20 mouse cellular contexts compared by ENCODE assay signal in genomic region chr1:134290300-134290699, GRCm38 (mm10). TPM values are rescaled to one million over a fixed set of nuclear protein-coding genes. Genes with fewer than 3 reads are reported as not detected.
A peak's percentile ranks its signal among the peaks of the same experiment; 100 is the strongest.
DNase-seq lines count a peak whose midpoint lies in the region; ATAC-seq and TF ChIP-seq lines count a peak whose summit lies in the region.
"Had no signal": no experiment of that assay in that cellular context is flagged by ENCODE, and none has a peak within 500 bp of the region (broad histone marks: within the 10 kb centered on the region; RNA-seq: fewer than 3 reads in every experiment).

No protein-coding gene starts in this region.

- peak overlapping the region; percentile 25; the same call in 1 of the 2 replicates for H3K27ac ChIP-seq in heart, embryonic 10.5 days
- no peak overlapping the region for H3K27ac ChIP-seq in heart, adult 2 months
- no peak overlapping the region for H3K27ac ChIP-seq in midbrain, embryonic 13.5 days
- H3K27ac ChIP-seq in midbrain, embryonic 16.5 days (ENCODE audit: low read length), result no peak overlapping the region
- H3K27ac ChIP-seq: kidney, embryonic 15.5 days; left cerebral cortex, adult 2 months; liver, embryonic 14.5 days had no signal

- H3K36me3 ChIP-seq in heart, embryonic 10.5 days, result no peaks in the 10 kb centered on the region
- H3K36me3 ChIP-seq in heart, adult 2 months (ENCODE audit: control insufficient read depth, insufficient read depth, low read length), result no peaks in the 10 kb centered on the region
- H3K36me3 ChIP-seq in midbrain, embryonic 13.5 days, result no peaks in the 10 kb centered on the region
- H3K36me3 ChIP-seq in midbrain, embryonic 16.5 days (ENCODE audit: control insufficient read depth, insufficient read depth, low read length), result no peaks in the 10 kb centered on the region
- H3K36me3 ChIP-seq: kidney, embryonic 15.5 days had no signal

- TF ChIP-seq POLR2A in heart, adult 2 months (IDR thresholded peaks at IDR 0.05; ENCODE audit: insufficient read depth, low read depth, low read length), result no peak

- ATAC-seq in midbrain, embryonic 13.5 days, result peak; percentile 45; the same call in 1 of the 2 replicates
- no peak for ATAC-seq in midbrain, embryonic 16.5 days
- 0 out of 2 replicates have a peak, but pooled peaks have one; percentile 20 for ATAC-seq in granulocyte monocyte progenitor cell, adult 5-6 weeks (replicated peaks; ENCODE audit: poor library complexity, severe bottlenecking)
- ATAC-seq: forebrain, postnatal 0 days; inflammation-experienced regulatory T-cells, adult 6 months had no signal

- 0 out of 2 replicates have a peak, but pooled peaks cover 8% of the 10 kb centered on the region for H3K27me3 ChIP-seq in heart, embryonic 10.5 days (ENCODE audit: insufficient read depth, poor library complexity, severe bottlenecking)
- H3K27me3 ChIP-seq in heart, adult 2 months (ENCODE audit: control insufficient read depth, insufficient read depth, low read length), result no peaks in the 10 kb centered on the region
- H3K27me3 ChIP-seq in midbrain, embryonic 13.5 days, result no peaks in the 10 kb centered on the region
- H3K27me3 ChIP-seq in midbrain, embryonic 16.5 days (ENCODE audit: control insufficient read depth, insufficient read depth, low read depth, low read length), result no peaks in the 10 kb centered on the region; the same call in 1 of the 2 replicates
- H3K27me3 ChIP-seq: kidney, embryonic 15.5 days had no signal

- no peaks in the 10 kb centered on the region for H3K9me3 ChIP-seq in heart, embryonic 10.5 days
- no peaks in the 10 kb centered on the region for H3K9me3 ChIP-seq in midbrain, embryonic 13.5 days
- H3K9me3 ChIP-seq in midbrain, embryonic 16.5 days (replicated peaks; ENCODE audit: control insufficient read depth, low read length, poor library complexity, severe bottlenecking), result no peaks in the 10 kb centered on the region
- H3K9me3 ChIP-seq: kidney, embryonic 15.5 days had no signal

- no peak overlapping the region for H3K4me2 ChIP-seq in midbrain, embryonic 13.5 days (replicated peaks)
- H3K4me2 ChIP-seq in midbrain, embryonic 16.5 days (ENCODE audit: low read length), result no peak overlapping the region
- H3K4me2 ChIP-seq: kidney, embryonic 15.5 days had no signal

- H3K9ac ChIP-seq in heart, adult 2 months (ENCODE audit: low read depth, low read length), result no peak overlapping the region
- no peak overlapping the region for H3K9ac ChIP-seq in midbrain, embryonic 13.5 days (replicated peaks)
- H3K9ac ChIP-seq in midbrain, embryonic 16.5 days (ENCODE audit: low read depth, low read length), result no peak overlapping the region
- H3K9ac ChIP-seq: forebrain, postnatal 0 days; kidney, embryonic 15.5 days; liver, embryonic 14.5 days had no signal

- no peaks in the 10 kb centered on the region for H3K79me2 ChIP-seq in heart, adult 2 months (replicated peaks; ENCODE audit: control insufficient read depth, insufficient read depth, low read length)

- no peak for TF ChIP-seq CTCF in heart, adult 2 months (IDR thresholded peaks at IDR 0.05)

- DNase-seq in heart, embryonic 10.5 days (ENCODE audit: low spot score), result no peak
- DNase-seq in heart, adult 2 months, result no peak
- DNase-seq in adrenal gland, postnatal 25 days, result no peak
- DNase-seq in left cerebral cortex, adult 18-20 months (ENCODE audit: low spot score in 2 of 2), result no peak
- no peak for DNase-seq in layer of hippocampus, postnatal 25 days (ENCODE audit: extremely low spot score in 1 of 2, low spot score in 1 of 2)
- DNase-seq: forebrain, postnatal 0 days; thymus, postnatal 36 days had no signal

- peaks cover 34% of the 10 kb centered on the region for H3K4me1 ChIP-seq in heart, embryonic 10.5 days
- H3K4me1 ChIP-seq in heart, adult 2 months (ENCODE audit: control insufficient read depth, insufficient read depth, low read length), result peaks cover 2% of the 10 kb centered on the region; the same call in 1 of the 2 replicates
- H3K4me1 ChIP-seq in midbrain, embryonic 13.5 days (replicated peaks), result peaks cover 12% of the 10 kb centered on the region
- H3K4me1 ChIP-seq in midbrain, embryonic 16.5 days (ENCODE audit: control insufficient read depth, insufficient read depth, low read length), result peaks cover 3% of the 10 kb centered on the region; the same call in 1 of the 2 replicates

- intact Hi-C loops in heart, adult 2 months (cut with DNase I), result no loop called here

- H3K4me3 ChIP-seq in heart, embryonic 10.5 days, result no peak overlapping the region
- no peak overlapping the region for H3K4me3 ChIP-seq in heart, adult 2 months
- H3K4me3 ChIP-seq in midbrain, embryonic 13.5 days (replicated peaks), result no peak overlapping the region
- H3K4me3 ChIP-seq in midbrain, embryonic 16.5 days (ENCODE audit: low read depth, low read length), result no peak overlapping the region
- H3K4me3 ChIP-seq: erythroblast, embryonic 14.5 days; kidney, embryonic 15.5 days; left cerebral cortex, adult 2 months had no signal

- 90% methylated on average over 13 of the region's 13 CpGs for WGBS in heart, embryonic 10.5 days
- WGBS in heart, adult 2 months, result 94% methylated on average over 13 of the region's 13 CpGs
- WGBS in midbrain, embryonic 13.5 days, result 89% methylated on average over 13 of the region's 13 CpGs
- WGBS in midbrain, embryonic 16.5 days, result 95% methylated on average over 13 of the region's 13 CpGs

- no peak for TF ChIP-seq EP300 in heart, adult 2 months (IDR thresholded peaks at IDR 0.05; ENCODE audit: insufficient read depth, low read depth, low read length)

RNA-seq across cellular contexts. Expression of gene Myog, which starts 0.5 kb away (rescaled TPM):
- polyA plus RNA-seq in heart, embryonic 10.5 days (2016; fragmentation: Nextera tagmentation; extraction: Ambion mirVana), result 0.86 and 2.3 TPM in 2 replicates
- total RNA-seq in heart, adult 2 months (2021), result not detected
- polyA plus RNA-seq in heart, adult 2 months (2012; rRNA removed), result not detected in 2 replicates
- polyA plus RNA-seq in midbrain, embryonic 13.5 days (2015; fragmentation: Nextera tagmentation; extraction: Ambion mirVana), result not detected in 2 replicates
- 0.13 and 0.14 TPM in 2 replicates for polyA plus RNA-seq in midbrain, embryonic 16.5 days (2015; fragmentation: Nextera tagmentation; extraction: Ambion mirVana)
- total RNA-seq in granulocyte monocyte progenitor cell, adult 5-6 weeks (2014; fragmentation: Nextera tagmentation), result not detected in 2 replicates
- not detected in 2 replicates for total RNA-seq in granulocyte monocyte progenitor cell, adult 5-6 weeks (2017)
- total RNA-seq in adrenal gland, postnatal 25 days (2021), result not detected in 2 replicates
- not detected for total RNA-seq in left cerebral cortex, adult 18-20 months (2021)
- not detected for total RNA-seq in layer of hippocampus, postnatal 25 days (2021)
- total RNA-seq: adrenal gland, adult 18-20 months; common myeloid progenitor, adult 5-6 weeks; heart, postnatal 10 days; layer of hippocampus, adult 18-20 months; left cerebral cortex, adult 2 months had no signal
- polyA plus RNA-seq: erythroblast, embryonic 14.5 days; gonadal fat pad, adult 2 months; inflammation-experienced regulatory T-cells, adult 6 months had no signal

RNA-seq across cellular contexts. Expression of gene Ppfia4, which starts 42.4 kb away (rescaled TPM):
- polyA plus RNA-seq in heart, embryonic 10.5 days (2016; fragmentation: Nextera tagmentation; extraction: Ambion mirVana), result 8.5 and 16.0 TPM in 2 replicates
- total RNA-seq in heart, adult 2 months (2021), result under 1 TPM; 0.80 to 0.94 TPM
- 4.4 and 4.9 TPM in 2 replicates for polyA plus RNA-seq in heart, adult 2 months (2012; rRNA removed)
- 6.5 and 7.0 TPM in 2 replicates for polyA plus RNA-seq in midbrain, embryonic 13.5 days (2015; fragmentation: Nextera tagmentation; extraction: Ambion mirVana)
- polyA plus RNA-seq in midbrain, embryonic 16.5 days (2015; fragmentation: Nextera tagmentation; extraction: Ambion mirVana), result 20.2 and 25.6 TPM in 2 replicates
- 6.4 and 12.5 TPM in 2 replicates for total RNA-seq in granulocyte monocyte progenitor cell, adult 5-6 weeks (2014; fragmentation: Nextera tagmentation)
- 4.1 and 4.6 TPM in 2 replicates for total RNA-seq in granulocyte monocyte progenitor cell, adult 5-6 weeks (2017)
- 0.67 and 2.0 TPM in 2 replicates for total RNA-seq in adrenal gland, postnatal 25 days (2021)
- total RNA-seq in left cerebral cortex, adult 18-20 months (2021), result 10 to 100 TPM; 44.2 to 45.4 TPM
- total RNA-seq in layer of hippocampus, postnatal 25 days (2021), result 10 to 100 TPM; 69.3 to 78.8 TPM

RNA-seq across cellular contexts. Expression of gene Adora1, which starts 55.1 kb away (rescaled TPM):
- 8.0 and 8.1 TPM in 2 replicates for polyA plus RNA-seq in heart, embryonic 10.5 days (2016; fragmentation: Nextera tagmentation; extraction: Ambion mirVana)
- total RNA-seq in heart, adult 2 months (2021), result 10 to 100 TPM in 1 of 2 experiments, 1 to 10 TPM in 1; 9.6 to 15.0 TPM
- polyA plus RNA-seq in heart, adult 2 months (2012; rRNA removed), result 18.6 and 19.4 TPM in 2 replicates
- polyA plus RNA-seq in midbrain, embryonic 13.5 days (2015; fragmentation: Nextera tagmentation; extraction: Ambion mirVana), result 4.6 TPM in 2 replicates
- polyA plus RNA-seq in midbrain, embryonic 16.5 days (2015; fragmentation: Nextera tagmentation; extraction: Ambion mirVana), result 18.0 and 26.6 TPM in 2 replicates
- total RNA-seq in granulocyte monocyte progenitor cell, adult 5-6 weeks (2014; fragmentation: Nextera tagmentation), result not detected in 2 replicates
- total RNA-seq in granulocyte monocyte progenitor cell, adult 5-6 weeks (2017), result not detected in 2 replicates
- total RNA-seq in adrenal gland, postnatal 25 days (2021), result 89.7 and 151 TPM in 2 replicates
- 100 to 1,000 TPM; 167 to 172 TPM for total RNA-seq in left cerebral cortex, adult 18-20 months (2021)
- total RNA-seq in layer of hippocampus, postnatal 25 days (2021), result 100 to 1,000 TPM; 224 to 230 TPM
- total RNA-seq: common myeloid progenitor, adult 5-6 weeks had no signal
- polyA plus RNA-seq: erythroblast, embryonic 14.5 days; inflammation-experienced regulatory T-cells, adult 6 months had no signal

Comparison
In these comparisons a context has a peak if more than half of its experiments do, and no peak if none do; other contexts are left out.
1. RNA of gene Adora1, which starts 55.1 kb away (total RNA-seq): 224 to 230 TPM in layer of hippocampus, postnatal 25 days, 167 to 172 TPM in left cerebral cortex, adult 18-20 months, 89.7 to 151 TPM in adrenal gland, postnatal 25 days and 9.6 to 15.0 TPM in heart, adult 2 months; not detected in granulocyte monocyte progenitor cell, adult 5-6 weeks; every median in the first group is over 10 times any median in the second.